Mouse (Mus musculus) stomach, postnatal 0 days (tissue): ENCODE measurements at regions not wholly inside any gene's neighbourhood (a gene's known extent, or its start where the extent isn't known, plus 50 kb on each side); places are given as distances from the start of the nearest gene placed in this dataset.

Source experiments
- CTCF ChIP-seq: IDR thresholded peaks from 2 replicates; pipeline ENCODE4 v1.5.1; 2016; ENCODE audit warnings: antibody characterized with exemption, low read depth, mild to moderate bottlenecking, moderate library complexity
- EP300 ChIP-seq: optimal IDR thresholded peaks from 2 replicates; pipeline ENCODE3; 2016; ENCODE audit warnings: antibody characterized with exemption

DNA sequence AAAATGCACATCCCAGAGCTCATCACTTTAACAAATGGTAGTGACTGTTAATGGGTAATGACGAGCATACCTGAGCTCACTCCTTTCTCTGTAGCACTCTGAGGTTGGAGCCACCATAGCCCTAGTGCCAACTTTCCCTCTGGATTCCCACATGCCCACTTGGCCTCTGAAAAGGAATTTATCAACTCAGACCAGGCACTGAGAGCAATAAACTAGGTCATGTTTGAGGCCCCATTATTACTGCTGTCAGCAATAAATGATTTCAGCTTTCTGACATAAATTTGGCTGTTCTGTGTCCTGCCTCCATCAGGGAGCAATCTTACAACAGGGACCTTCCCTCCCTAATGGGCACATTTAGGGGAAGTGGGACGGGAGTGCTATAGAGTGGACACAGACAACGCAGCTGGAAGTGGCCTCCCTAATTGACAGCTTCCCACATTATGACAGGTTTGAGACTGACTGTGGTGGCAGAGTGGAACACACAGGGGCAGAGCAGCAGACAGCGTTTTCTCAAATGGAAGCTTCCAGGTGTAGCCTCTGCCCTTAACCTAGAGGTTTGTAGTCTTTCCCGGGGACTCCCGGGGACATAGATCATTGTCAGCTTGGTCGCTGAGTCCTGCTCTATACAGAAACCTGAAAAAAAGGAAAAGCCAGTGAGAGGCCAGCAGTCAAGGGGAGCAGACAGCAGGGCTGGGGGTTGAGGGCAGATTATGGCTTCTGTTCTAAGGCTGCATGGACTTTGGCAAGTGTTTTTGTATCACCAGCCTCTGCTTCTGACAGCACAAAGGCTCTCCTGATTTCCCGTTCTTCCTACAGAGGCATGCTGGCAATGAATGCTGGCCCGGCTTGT, 160.0 kb upstream of the Rag2 start:
- TF ChIP-seq CTCF (no peak), EP300 (no peak)
